Mouse (Mus musculus) bone marrow, adult 2 months (tissue): ENCODE results near the gene AW549877.
A peak's percentile ranks its signal among the peaks of the same experiment; 100 is the strongest.

ENCODE experiments used
- CTCF ChIP-seq: fragments of 200-500 bp; IDR thresholded peaks from 2 replicates; pipeline ENCODE4 v1.5.1; 2011; ENCODE audit warnings: low read length, control low read depth; ENCODE audit not compliant: control insufficient read depth, insufficient read depth
- POLR2A ChIP-seq: fragments of 200-500 bp; IDR thresholded peaks from 2 replicates; pipeline ENCODE4 v1.6.1; 2011; ENCODE audit warnings: low read depth, mild to moderate bottlenecking, control low read depth, low read length, borderline replicate concordance; ENCODE audit not compliant: control insufficient read depth

DNA sequence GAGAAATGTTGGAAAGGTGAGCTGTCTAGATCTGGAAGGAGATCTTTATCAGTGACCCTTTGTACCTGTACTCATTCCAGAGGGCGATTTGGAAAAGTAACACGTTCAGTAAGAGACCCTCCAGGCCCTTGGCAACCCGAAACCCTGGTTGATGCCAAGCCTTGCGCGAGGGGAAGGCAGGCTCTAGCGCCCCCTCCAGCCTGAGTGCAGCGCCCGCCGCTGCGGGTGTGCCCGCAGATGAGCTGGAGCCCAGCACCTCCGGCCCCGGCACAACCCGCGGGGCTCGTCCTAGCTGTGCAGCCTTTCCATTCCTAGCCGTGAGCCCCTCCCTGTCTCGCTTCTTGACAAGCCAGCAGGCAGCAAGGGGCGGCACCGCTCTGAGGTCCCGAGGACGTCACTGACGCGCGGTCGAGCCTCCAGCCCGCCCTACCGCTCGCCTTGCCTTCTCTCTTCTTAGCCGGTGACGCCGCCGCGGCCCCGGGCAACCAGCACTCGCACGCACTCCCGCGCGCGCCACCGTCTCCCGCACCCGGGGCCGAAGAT, 30.8 kb upstream of the AW549877 start, which contains the start of gene Oxct1:
- TF ChIP-seq CTCF (peak; percentile 49), POLR2A (peak; percentile 60; the same call in 1 of the 2 replicates)
